Mouse (Mus musculus): Measurements from ENCODE around the gene Cd209d.
"Not testable (repeated sequence)": the region's sequence is repeated elsewhere in the genome, so short reads cannot be mapped to it uniquely, and the experiment has no call there.

Gene Cd209d

DNA sequence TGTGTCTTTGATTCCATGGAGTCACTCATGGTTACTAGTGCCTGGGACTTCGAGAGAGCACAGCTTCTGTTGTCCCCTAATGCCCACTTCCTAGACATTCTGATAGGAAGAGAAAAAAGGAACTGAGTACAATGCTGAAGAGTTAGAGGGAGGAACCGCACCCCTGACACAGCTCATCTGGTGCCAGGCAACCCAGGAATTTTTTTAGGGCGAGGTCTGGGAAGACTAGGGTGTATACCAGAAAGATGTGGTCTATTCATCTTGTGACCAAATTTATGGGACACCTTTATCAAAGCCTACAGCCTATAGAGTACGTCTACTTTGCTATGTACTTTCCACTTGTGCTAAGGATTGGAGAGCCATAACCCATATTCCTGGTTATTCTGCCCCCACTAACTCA lies at the start of gene Cd209d:
Gene Cd209d, minus strand, starts transcription at position 101 of the 400 bp plus-strand sequence.
- in situ Hi-C loops (cut with MboI; ENCODE audit: unreplicated experiment in 2 of 2), result no loop called here

DNA sequence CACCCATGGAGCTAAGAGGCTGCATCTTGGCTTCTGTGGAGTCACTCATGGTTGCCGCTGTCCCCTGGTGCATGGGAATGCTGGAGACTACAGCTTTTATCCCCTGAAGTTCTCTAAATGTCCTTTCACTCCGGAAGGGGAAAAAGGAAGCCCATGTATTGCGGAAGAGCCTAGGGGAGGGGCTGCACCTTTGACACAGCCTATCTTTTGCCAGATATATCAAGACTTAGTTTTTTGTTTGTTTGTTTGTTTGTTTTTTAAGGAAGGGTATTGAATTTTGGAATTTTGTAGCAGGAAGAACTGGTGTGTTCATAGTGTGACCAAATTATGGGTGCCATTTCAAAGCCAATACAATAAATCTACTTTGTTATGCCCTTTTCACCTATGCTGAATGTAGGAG lies 48.4 kb upstream of the Cd209d start, which contains the start of gene Cd209b:
Gene Cd209b, minus strand, starts transcription at position 101 of the 400 bp plus-strand sequence.
- in situ Hi-C loops (cut with MboI; ENCODE audit: unreplicated experiment in 2 of 2), result no loop called here

DNA sequence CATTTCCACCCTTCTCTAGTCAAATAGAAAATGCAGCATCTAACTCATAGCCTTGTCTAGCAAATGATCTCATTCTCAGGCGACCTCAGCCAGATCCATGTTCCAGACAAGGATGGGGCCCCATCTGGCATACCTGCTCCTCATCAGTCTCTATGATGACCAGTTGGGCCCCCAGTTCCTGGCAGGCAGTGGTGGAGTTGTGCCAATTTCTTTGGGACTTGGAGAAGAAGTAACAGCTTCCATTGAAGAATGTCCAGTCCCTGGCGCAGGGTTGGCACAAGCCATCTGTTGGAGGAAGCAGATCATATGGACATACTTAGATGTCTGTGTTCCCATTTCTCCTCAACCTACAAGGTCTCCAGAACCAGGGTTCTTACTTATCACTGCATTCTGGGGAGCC lies 2.2 kb downstream of the Cd209d start:
- in situ Hi-C loops (cut with MboI; ENCODE audit: unreplicated experiment in 2 of 2), result no loop called here

DNA sequence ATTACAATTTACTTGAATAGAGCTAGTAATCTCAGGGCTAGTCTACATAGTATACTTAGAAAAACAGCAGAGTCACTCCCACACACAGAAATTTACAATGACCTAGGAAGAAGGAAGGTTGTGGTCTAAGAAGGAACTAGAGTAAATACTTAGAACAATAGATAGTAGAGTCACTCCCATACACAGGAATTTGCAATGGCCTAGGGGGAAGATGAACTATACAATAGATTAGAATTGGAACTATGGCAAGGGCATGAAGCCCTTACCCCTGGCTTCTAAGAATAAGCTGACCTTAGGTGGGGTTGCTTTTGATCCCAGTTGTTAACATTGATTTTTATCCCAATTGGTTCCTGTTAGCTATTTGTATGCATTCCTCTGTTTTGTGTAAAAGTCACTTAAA lies 15.6 kb downstream of the Cd209d start:
- in situ Hi-C loops (cut with MboI; ENCODE audit: unreplicated experiment in 2 of 2), result not testable (repeated sequence)

DNA sequence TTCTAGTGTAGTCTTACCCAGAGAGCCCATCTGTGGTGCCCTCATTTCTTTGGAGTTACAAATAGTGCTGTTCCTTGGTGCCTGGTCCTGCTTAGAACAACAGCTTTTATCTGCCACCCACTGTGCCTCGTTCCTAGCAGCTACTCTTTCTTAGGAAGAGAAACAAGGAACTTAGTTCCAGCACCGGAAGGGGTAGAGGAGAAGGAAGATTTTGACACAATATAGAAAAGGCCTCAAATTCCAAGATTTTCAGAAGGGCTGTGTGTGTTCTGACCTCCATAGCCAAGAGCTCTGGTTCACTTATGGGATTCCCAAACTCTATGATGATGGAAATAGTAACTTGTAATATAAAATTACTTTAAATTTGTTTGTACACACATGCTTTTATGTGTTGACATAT lies 24.1 kb downstream of the Cd209d start, which contains the start of gene Cd209e:
Gene Cd209e, minus strand, starts transcription at position 101 of the 400 bp plus-strand sequence.
- in situ Hi-C loops (cut with MboI; ENCODE audit: unreplicated experiment in 2 of 2), result no loop called here
